Mouse (Mus musculus): ENCODE measurements at regions not wholly inside any gene's neighbourhood (a gene's known extent, or its start where the extent isn't known, plus 50 kb on each side); places are given as distances from the start of the nearest gene placed in this dataset.

- DNase-seq (ENCODE audit: low spot score) = no peak
Measured at GRCm38 (mm10) chr8:91949110-91949509, 147.2 kb upstream of the Irx3 start.

- no peak for DNase-seq (ENCODE audit: low spot score)
Measured at GRCm38 (mm10) chr8:91948173-91948940, 146.5 kb upstream of the Irx3 start.

- no peak for DNase-seq (ENCODE audit: low spot score)
Measured at GRCm38 (mm10) chr8:91941005-91941404, 139.1 kb upstream of the Irx3 start.

GRCm38 (mm10) chr8:91937227-91937626 is 135.4 kb upstream of the Irx3 start:
- DNase-seq (ENCODE audit: low spot score) = no peak

- DNase-seq (ENCODE audit: low spot score) = no peak
Measured at GRCm38 (mm10) chr8:91930520-91930919, 128.7 kb upstream of the Irx3 start.

- no peak for DNase-seq (ENCODE audit: low spot score)
Measured at GRCm38 (mm10) chr8:91925968-91926524, 124.2 kb upstream of the Irx3 start.

- DNase-seq (ENCODE audit: low spot score) = no peak
Measured at GRCm38 (mm10) chr8:91924152-91924551, 122.3 kb upstream of the Irx3 start.

- DNase-seq (ENCODE audit: low spot score) = no peak
Measured at GRCm38 (mm10) chr8:91922211-91922874, 120.5 kb upstream of the Irx3 start.

- DNase-seq (ENCODE audit: low spot score) = no peak
Measured at GRCm38 (mm10) chr8:91917834-91918233, 116.0 kb upstream of the Irx3 start.

- no peak for DNase-seq (ENCODE audit: low spot score)
Measured at GRCm38 (mm10) chr8:91913971-91914370, 112.1 kb upstream of the Irx3 start.

GRCm38 (mm10) chr8:91913121-91913520 is 111.3 kb upstream of the Irx3 start:
- no peak for DNase-seq (ENCODE audit: low spot score)

- DNase-seq (ENCODE audit: low spot score) = no peak
Measured at GRCm38 (mm10) chr8:91909637-91910383, 107.9 kb upstream of the Irx3 start.

- no peak for DNase-seq (ENCODE audit: low spot score)
Measured at GRCm38 (mm10) chr8:91908731-91909353, 107.0 kb upstream of the Irx3 start.

GRCm38 (mm10) chr8:91907178-91907577 is 105.3 kb upstream of the Irx3 start:
- no peak for DNase-seq (ENCODE audit: low spot score)

- DNase-seq (ENCODE audit: low spot score) = no peak
Measured at GRCm38 (mm10) chr8:91901525-91902281, 99.8 kb upstream of the Irx3 start.

GRCm38 (mm10) chr8:91899747-91900146 is 97.9 kb upstream of the Irx3 start:
- DNase-seq (ENCODE audit: low spot score) = no peak

GRCm38 (mm10) chr8:91897381-91897780 is 95.5 kb upstream of the Irx3 start:
- DNase-seq (ENCODE audit: low spot score) = no peak

GRCm38 (mm10) chr8:91895987-91896386 is 94.1 kb upstream of the Irx3 start:
- DNase-seq (ENCODE audit: low spot score) = no peak

GRCm38 (mm10) chr8:91884862-91885261 is 83.0 kb upstream of the Irx3 start:
- no peak for DNase-seq (ENCODE audit: low spot score)

- no peak for DNase-seq (ENCODE audit: low spot score)
Measured at GRCm38 (mm10) chr8:91884325-91884724, 82.5 kb upstream of the Irx3 start.

- no peak for DNase-seq (ENCODE audit: low spot score)
Measured at GRCm38 (mm10) chr8:91883012-91883411, 81.1 kb upstream of the Irx3 start.

Data from adipocyte (in vitro differentiated cells).